Mouse (Mus musculus) limb, embryonic 13.5 days (tissue): ENCODE results near the gene Thra. TPM values are rescaled to one million over a fixed set of nuclear protein-coding genes. Genes with fewer than 3 reads are reported as not detected.

ENCODE experiments used
- ATAC-seq: fragments of 200-750 bp; cut with Nextera tagmentation; 2 replicates; pipeline ENCODE4 v1.8.0; 2017; ENCODE audit warnings: low read depth, moderate number of reproducible peaks, moderate TSS enrichment; ENCODE audit not compliant: low FRiP score
- H3K27ac ChIP-seq: fragments of 300-500 bp; sonication (generic); 2 replicates; pipeline ENCODE4 v1.5.1; 2015; ENCODE audit warnings: inconsistent platforms, mild to moderate bottlenecking, moderate library complexity
- H3K27me3 ChIP-seq: fragments of 300-500 bp; sonication (generic); 2 replicates; pipeline ENCODE4 v1.6.1; 2015; ENCODE audit warnings: mild to moderate bottlenecking, inconsistent platforms
- H3K36me3 ChIP-seq: fragments of 300-500 bp; sonication (generic); 2 replicates; pipeline ENCODE4 v1.6.1; 2015; ENCODE audit warnings: inconsistent platforms, mild to moderate bottlenecking, moderate library complexity
- H3K4me1 ChIP-seq: fragments of 300-500 bp; sonication (generic); 2 replicates; pipeline ENCODE4 v1.6.1; 2015; ENCODE audit warnings: inconsistent platforms
- H3K4me2 ChIP-seq: fragments of 300-500 bp; sonication (generic); replicated peaks from 2 replicates; pipeline ENCODE4 v1.6.1; 2015; ENCODE audit warnings: inconsistent platforms, mild to moderate bottlenecking, moderate library complexity
- H3K4me3 ChIP-seq: fragments of 300-500 bp; sonication (generic); 2 replicates; pipeline ENCODE4 v1.5.1; 2015; ENCODE audit warnings: moderate library complexity, mild to moderate bottlenecking, inconsistent platforms
- H3K9ac ChIP-seq: fragments of 300-500 bp; sonication (generic); 2 replicates; pipeline ENCODE4 v1.6.1; 2015; ENCODE audit warnings: mild to moderate bottlenecking, inconsistent platforms
- H3K9me3 ChIP-seq: fragments of 300-500 bp; sonication (generic); 2 replicates; pipeline ENCODE4 v1.6.1; 2016; ENCODE audit warnings: inconsistent platforms
- WGBS: fragments of 180-500 bp; shearing (Covaris S2); methylation state at CpG from one replicate; pipeline ENCODE4 v1.1.7; 2015; 5-methylcytosine and 5-hydroxymethylcytosine counted together
- polyA plus RNA-seq: library from polyadenylated mRNA; unstranded; fragments of >200 nt; fragmentation: Nextera tagmentation; extraction: Ambion mirVana; gene quantifications from 2 replicates; pipeline ENCODE4 v1.2.1, GENCODE M21; 2015

Thra gene
- polyA plus RNA-seq, result 34.1 and 34.3 TPM in 2 replicates

GRCm38 (mm10) chr11:98740393-98741050, at the start of gene Thra:
TSS of gene Thra (plus strand) at chr11:98740638.
- Histone ChIP-seq H3K9me3 (no peaks in the 10 kb centered on the region), H3K4me1 (peaks cover 47% of the 10 kb centered on the region), H3K9ac (peak within 1 kb of the TSS; percentile 96), H3K36me3 (no peaks in the 10 kb centered on the region), H3K4me2 (peak within 1 kb of the TSS; percentile 86), H3K27me3 (no peaks in the 10 kb centered on the region), H3K27ac (peak within 1 kb of the TSS; percentile 84), H3K4me3 (peak within 1 kb of the TSS; percentile 92)
- 0% methylated on average over 22 of the region's 22 CpGs for WGBS
- peak; percentile 41; the same call in 1 of the 2 replicates for ATAC-seq

GRCm38 (mm10) chr11:98693201-98693600, 47.2 kb upstream of the Thra start:
- Histone ChIP-seq H3K27ac (no peak overlapping the region), H3K4me1 (no peaks in the 10 kb centered on the region), H3K9me3 (no peaks in the 10 kb centered on the region), H3K4me2 (no peak overlapping the region), H3K4me3 (no peak overlapping the region), H3K36me3 (peaks cover 87% of the 10 kb centered on the region), H3K9ac (no peak overlapping the region), H3K27me3 (no peaks in the 10 kb centered on the region)
- ATAC-seq, result no peak
- 73% methylated on average over 13 of the region's 13 CpGs for WGBS

GRCm38 (mm10) chr11:98693746-98694145, 46.7 kb upstream of the Thra start:
- no peak overlapping the region for H3K4me2 ChIP-seq
- no peak overlapping the region for H3K27ac ChIP-seq
- WGBS, result 92% methylated on average over 9 of the region's 9 CpGs
- no peak for ATAC-seq
- peaks cover 84% of the 10 kb centered on the region for H3K36me3 ChIP-seq
- H3K4me1 ChIP-seq, result no peaks in the 10 kb centered on the region
- H3K9ac ChIP-seq, result no peak overlapping the region
- no peaks in the 10 kb centered on the region for H3K27me3 ChIP-seq
- no peaks in the 10 kb centered on the region for H3K9me3 ChIP-seq
- no peak overlapping the region for H3K4me3 ChIP-seq

DNA sequence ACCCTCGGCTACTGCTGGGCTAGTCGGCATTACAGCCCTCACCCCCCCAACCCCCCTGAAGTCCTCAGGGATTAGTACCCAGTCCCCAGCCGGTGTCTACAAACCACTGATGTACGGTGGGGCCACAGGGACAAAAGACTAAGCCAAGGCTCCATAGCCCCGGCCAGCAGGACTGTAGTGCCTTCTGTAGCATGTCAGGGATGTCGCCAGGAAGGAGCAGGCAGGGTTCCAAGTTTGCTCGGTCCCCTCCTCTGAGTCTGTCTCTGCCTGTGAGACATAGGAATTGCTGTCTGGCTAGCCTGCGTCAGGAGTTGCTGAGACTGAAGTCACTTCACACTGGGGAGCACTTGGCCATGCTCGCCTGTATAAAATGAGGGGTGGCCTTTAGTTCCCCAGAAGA, 46.1 kb upstream of the Thra start:
- no peaks in the 10 kb centered on the region for H3K9me3 ChIP-seq
- H3K9ac ChIP-seq, result no peak overlapping the region
- no peak overlapping the region for H3K4me3 ChIP-seq
- no peaks in the 10 kb centered on the region for H3K4me1 ChIP-seq
- 88% methylated on average over 9 of the region's 9 CpGs for WGBS
- no peak for ATAC-seq
- H3K36me3 ChIP-seq, result peaks cover 81% of the 10 kb centered on the region
- no peak overlapping the region for H3K4me2 ChIP-seq
- H3K27ac ChIP-seq, result no peak overlapping the region
- no peaks in the 10 kb centered on the region for H3K27me3 ChIP-seq

GRCm38 (mm10) chr11:98695408-98695807, 45.0 kb upstream of the Thra start:
- peaks cover 70% of the 10 kb centered on the region for H3K36me3 ChIP-seq
- 76% methylated on average over 14 of the region's 14 CpGs for WGBS
- H3K9me3 ChIP-seq, result no peaks in the 10 kb centered on the region
- no peak overlapping the region for H3K4me3 ChIP-seq
- H3K27me3 ChIP-seq, result no peaks in the 10 kb centered on the region; the same call in 1 of the 2 replicates
- no peak overlapping the region for H3K4me2 ChIP-seq
- H3K27ac ChIP-seq, result no peak overlapping the region
- no peak for ATAC-seq
- H3K4me1 ChIP-seq, result peaks cover 5% of the 10 kb centered on the region
- H3K9ac ChIP-seq, result no peak overlapping the region

DNA sequence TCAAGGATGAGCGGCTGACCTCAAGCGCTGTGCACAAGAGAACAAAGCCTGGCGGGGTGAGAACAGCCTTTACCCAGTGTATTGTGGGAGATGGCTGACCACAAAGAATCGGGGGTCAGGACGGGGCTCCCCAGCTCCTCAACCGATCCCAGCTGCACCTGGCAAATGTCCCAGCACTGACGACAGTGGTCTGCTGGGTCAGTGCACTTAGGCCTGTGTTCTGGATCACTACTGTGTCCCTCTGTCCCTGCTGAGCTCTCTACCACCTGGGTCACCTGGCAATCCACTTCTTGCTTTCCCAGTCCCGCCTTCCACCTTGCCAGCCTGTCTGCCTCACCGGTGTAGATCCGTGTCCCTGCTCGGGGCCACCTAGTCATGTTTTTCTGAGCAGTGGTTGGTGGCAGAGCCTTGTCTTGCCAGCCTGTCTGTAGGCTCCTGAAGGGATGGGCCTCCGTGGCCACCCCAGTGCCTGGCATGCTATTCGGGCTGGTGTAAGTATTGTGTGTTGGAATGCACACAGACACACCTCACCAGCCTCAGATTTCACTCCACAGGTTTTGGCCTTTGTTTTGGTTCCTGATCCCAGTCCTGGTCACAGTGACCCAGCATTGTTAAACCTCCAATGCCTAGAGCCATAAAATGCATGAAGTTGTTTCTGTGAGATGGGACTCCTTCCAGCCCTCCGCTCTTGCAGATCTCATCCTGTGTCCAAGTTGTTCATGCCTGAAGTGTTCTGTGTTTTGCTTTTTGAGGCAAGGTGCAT, 43.8 kb upstream of the Thra start:
- no peak overlapping the region for H3K4me2 ChIP-seq
- H3K9ac ChIP-seq, result no peak overlapping the region
- 88% methylated on average over 14 of the region's 14 CpGs for whole genome bisulfite sequencing
- no peaks in the 10 kb centered on the region for H3K9me3 ChIP-seq
- H3K4me3 ChIP-seq, result no peak overlapping the region
- H3K27ac ChIP-seq, result no peak overlapping the region
- peaks cover 3% of the 10 kb centered on the region; the same call in 1 of the 2 replicates for H3K27me3 ChIP-seq
- ATAC-seq, result no peak
- H3K4me1 ChIP-seq, result peaks cover 8% of the 10 kb centered on the region
- H3K36me3 ChIP-seq, result peaks cover 58% of the 10 kb centered on the region

GRCm38 (mm10) chr11:98697225-98697624, 43.2 kb upstream of the Thra start:
- 83% methylated on average over 12 of the region's 12 CpGs for WGBS
- Histone ChIP-seq H3K4me1 (peaks cover 9% of the 10 kb centered on the region), H3K9me3 (no peaks in the 10 kb centered on the region), H3K27me3 (peaks cover 3% of the 10 kb centered on the region; the same call in 1 of the 2 replicates), H3K27ac (no peak overlapping the region), H3K9ac (no peak overlapping the region), H3K36me3 (peaks cover 52% of the 10 kb centered on the region), H3K4me3 (no peak overlapping the region), H3K4me2 (no peak overlapping the region)
- no peak for ATAC-seq

DNA sequence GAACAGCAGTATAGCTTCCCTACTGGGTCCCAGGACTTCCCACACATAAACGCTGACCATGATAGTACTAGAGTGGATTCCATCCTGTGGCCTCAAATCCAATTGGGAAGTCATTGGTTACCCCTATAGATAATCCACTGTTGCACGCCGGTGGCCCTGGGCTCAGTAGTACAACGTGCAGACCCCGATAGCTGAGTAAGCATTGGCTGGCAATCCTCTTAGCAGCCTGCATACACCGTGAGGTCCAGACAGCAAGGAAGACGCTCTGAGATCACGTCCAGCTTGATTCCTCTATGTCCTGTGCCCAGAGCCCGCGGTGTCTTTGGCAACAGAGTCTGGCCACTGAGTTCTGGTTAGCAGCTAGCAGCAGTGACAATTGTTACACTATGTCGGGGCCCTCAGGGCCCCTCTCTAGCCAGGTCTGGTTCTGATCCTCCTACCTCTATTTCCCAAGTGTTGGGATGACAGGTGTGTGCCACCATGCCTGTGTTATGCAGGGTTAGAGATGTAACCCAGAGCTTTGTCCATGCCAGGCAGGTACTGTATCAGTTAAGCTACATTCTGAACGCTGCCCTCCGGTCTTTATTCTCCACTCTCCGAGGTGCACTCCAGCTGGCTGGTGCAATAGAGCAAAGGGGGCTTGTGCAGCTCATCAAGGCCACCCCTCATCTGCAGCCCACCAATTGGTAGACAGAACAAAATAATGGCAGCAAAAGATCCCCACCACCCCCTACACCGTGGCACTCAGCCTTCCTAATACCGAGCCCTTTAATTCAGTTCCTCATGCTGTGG, 41.4 kb upstream of the Thra start:
- Histone ChIP-seq H3K4me3 (no peak overlapping the region), H3K36me3 (peaks cover 36% of the 10 kb centered on the region), H3K9ac (no peak overlapping the region), H3K4me2 (no peak overlapping the region), H3K27ac (no peak overlapping the region), H3K4me1 (peaks cover 14% of the 10 kb centered on the region), H3K9me3 (no peaks in the 10 kb centered on the region), H3K27me3 (peaks cover 3% of the 10 kb centered on the region; the same call in 1 of the 2 replicates)
- ATAC-seq, result no peak
- 88% methylated on average over 16 of the region's 16 CpGs for WGBS

- Histone ChIP-seq H3K27me3 (peaks cover 3% of the 10 kb centered on the region; the same call in 1 of the 2 replicates), H3K9ac (no peak overlapping the region)
These were observed 40.5 kb upstream of the Thra start for GRCm38 (mm10) chr11:98699911-98700310.

GRCm38 (mm10) chr11:98701213-98701670, 39.2 kb upstream of the Thra start, which contains the start of gene Csf3:
TSS of gene Csf3 (plus strand) at chr11:98701263.
- no peak within 1 kb of the TSS for H3K4me2 ChIP-seq
- H3K4me1 ChIP-seq, result peaks cover 14% of the 10 kb centered on the region
- peaks cover 36% of the 10 kb centered on the region for H3K36me3 ChIP-seq
- WGBS, result 36% methylated on average over 10 of the region's 10 CpGs
- 0 out of 2 replicates have a peak within 1 kb of the TSS, but pooled peaks have one; percentile 26 for H3K9ac ChIP-seq
- no peaks in the 10 kb centered on the region for H3K9me3 ChIP-seq
- H3K27me3 ChIP-seq, result peaks cover 3% of the 10 kb centered on the region; the same call in 1 of the 2 replicates
- no peak for ATAC-seq
- H3K4me3 ChIP-seq, result no peak within 1 kb of the TSS
- H3K27ac ChIP-seq, result no peak within 1 kb of the TSS

More at GRCm38 (mm10) chr11:98699911-98700310, 40.5 kb upstream of the Thra start:
- H3K9me3 ChIP-seq, result no peaks in the 10 kb centered on the region
- no peak for ATAC-seq
- H3K4me1 ChIP-seq, result peaks cover 14% of the 10 kb centered on the region
- no peak overlapping the region for H3K27ac ChIP-seq
- no peak overlapping the region for H3K4me3 ChIP-seq
- peaks cover 36% of the 10 kb centered on the region for H3K36me3 ChIP-seq
- WGBS, result 35% methylated on average over 4 of the region's 4 CpGs
- no peak overlapping the region for H3K4me2 ChIP-seq

DNA sequence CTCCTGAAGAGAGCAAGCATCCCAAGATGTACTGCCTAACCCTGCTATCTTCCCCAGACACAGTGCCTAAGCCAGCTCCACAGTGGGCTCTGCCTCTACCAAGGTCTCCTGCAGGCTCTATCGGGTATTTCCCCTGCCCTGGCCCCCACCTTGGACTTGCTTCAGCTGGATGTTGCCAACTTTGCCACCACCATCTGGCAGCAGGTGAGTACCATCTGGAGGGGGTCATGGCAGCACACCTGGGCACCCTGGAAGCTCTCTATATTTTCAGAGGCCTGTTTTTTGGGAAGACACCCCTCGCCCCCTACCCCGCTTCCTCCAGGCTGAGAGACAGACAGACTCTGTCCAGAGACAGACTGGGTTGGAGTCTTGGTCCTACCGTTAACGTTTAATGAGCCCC, 38.1 kb upstream of the Thra start:
- WGBS, result 62% methylated on average over 5 of the region's 5 CpGs
- H3K9me3 ChIP-seq, result no peaks in the 10 kb centered on the region
- no peak overlapping the region for H3K27ac ChIP-seq
- peaks cover 36% of the 10 kb centered on the region for H3K36me3 ChIP-seq
- H3K4me3 ChIP-seq, result no peak overlapping the region
- peaks cover 14% of the 10 kb centered on the region for H3K4me1 ChIP-seq
- H3K27me3 ChIP-seq, result peaks cover 3% of the 10 kb centered on the region; the same call in 1 of the 2 replicates
- ATAC-seq, result no peak
- no peak overlapping the region for H3K9ac ChIP-seq
- H3K4me2 ChIP-seq, result no peak overlapping the region
